Mouse (Mus musculus) intestine, postnatal 0 days (tissue): ENCODE measurements at regions not wholly inside any gene's neighbourhood (a gene's known extent, or its start where the extent isn't known, plus 50 kb on each side); places are given as distances from the start of the nearest gene placed in this dataset.
A peak's percentile ranks its signal among the peaks of the same experiment; 100 is the strongest.

Experiments used
- ATAC-seq: fragments of 200-750 bp; cut with Nextera tagmentation; 2 replicates; pipeline ENCODE4 v1.8.0; 2017; ENCODE audit warnings: mild to moderate bottlenecking, moderate TSS enrichment, moderate library complexity
- H3K27ac ChIP-seq: fragments of 300-500 bp; sonication (generic); 2 replicates; pipeline ENCODE4 v1.5.1; 2014; ENCODE audit warnings: mild to moderate bottlenecking, low read depth, low read length, moderate library complexity
- H3K27me3 ChIP-seq: fragments of 300-500 bp; sonication (generic); replicated peaks from 2 replicates; pipeline ENCODE4 v1.6.1; 2014; ENCODE audit warnings: low read length, mixed read lengths; ENCODE audit not compliant: control insufficient read depth, insufficient read depth
- H3K36me3 ChIP-seq: fragments of 300-500 bp; sonication (generic); 2 replicates; pipeline ENCODE4 v1.6.1; 2014; ENCODE audit warnings: mild to moderate bottlenecking, moderate library complexity; ENCODE audit not compliant: control insufficient read depth, insufficient read depth
- H3K4me1 ChIP-seq: fragments of 300-500 bp; sonication (generic); replicated peaks from 2 replicates; pipeline ENCODE4 v1.6.1; 2014; ENCODE audit warnings: antibody characterized with exemption, low read length, mixed read lengths; ENCODE audit not compliant: control insufficient read depth, insufficient read depth
- H3K4me2 ChIP-seq: fragments of 300-500 bp; sonication (generic); replicated peaks from 2 replicates; pipeline ENCODE4 v1.6.1; 2014; ENCODE audit warnings: low read depth, mild to moderate bottlenecking, moderate library complexity
- H3K4me3 ChIP-seq: fragments of 300-500 bp; sonication (generic); 2 replicates; pipeline ENCODE4 v1.5.1; 2014; ENCODE audit warnings: low read depth, low read length
- H3K9ac ChIP-seq: fragments of 300-500 bp; sonication (generic); 2 replicates; pipeline ENCODE4 v1.6.1; 2014; ENCODE audit warnings: mild to moderate bottlenecking, low read depth, low read length
- H3K9me3 ChIP-seq: fragments of 300-500 bp; sonication (generic); 2 replicates; pipeline ENCODE4 v1.6.1; 2016; ENCODE audit warnings: mixed run types; ENCODE audit not compliant: control insufficient read depth
- CTCF ChIP-seq: sonication (generic); IDR thresholded peaks from 2 replicates; pipeline ENCODE4 v1.5.1; 2016; ENCODE audit warnings: low read depth, mild to moderate bottlenecking, control low read depth, antibody characterized with exemption, moderate library complexity
- WGBS: fragments of 180-500 bp; shearing (Covaris S2); extraction: QIAGEN DNeasy Blood & Tissue Kit; methylation state at CpG from one replicate; pipeline ENCODE4 v1.1.7; 2014; 5-methylcytosine and 5-hydroxymethylcytosine counted together

- ATAC-seq: no peak
These were observed 79.4 kb upstream of the Egln3 start for GRCm38 (mm10) chr12:54283011-54283410.

GRCm38 (mm10) chr12:54282281-54282921 is 78.7 kb upstream of the Egln3 start:
- H3K27ac ChIP-seq: no peak overlapping the region
- H3K9ac ChIP-seq: no peak overlapping the region
- 66% methylated on average over 4 of the region's 4 CpGs for WGBS
- H3K36me3 ChIP-seq: no peaks in the 10 kb centered on the region
- no peaks in the 10 kb centered on the region for H3K9me3 ChIP-seq
- H3K4me1 ChIP-seq: no peaks in the 10 kb centered on the region
- no peak for TF ChIP-seq CTCF
- H3K4me3 ChIP-seq: no peak overlapping the region
- H3K27me3 ChIP-seq: no peaks in the 10 kb centered on the region
- no peak overlapping the region for H3K4me2 ChIP-seq
- ATAC-seq: no peak

More at GRCm38 (mm10) chr12:54283011-54283410, 79.4 kb upstream of the Egln3 start:
- Histone ChIP-seq H3K4me1 (0 out of 2 replicates have a peak, but pooled peaks cover 2% of the 10 kb centered on the region), H3K27ac (no peak overlapping the region), H3K4me3 (no peak overlapping the region), H3K4me2 (no peak overlapping the region), H3K9ac (no peak overlapping the region), H3K9me3 (no peaks in the 10 kb centered on the region), H3K36me3 (no peaks in the 10 kb centered on the region), H3K27me3 (no peaks in the 10 kb centered on the region)
- no peak for TF ChIP-seq CTCF
- 78% methylated on average over 1 of the region's 1 CpGs for WGBS

- no peak overlapping the region for H3K27ac ChIP-seq
- H3K4me2 ChIP-seq: no peak overlapping the region
- no peaks in the 10 kb centered on the region for H3K9me3 ChIP-seq
- H3K9ac ChIP-seq: no peak overlapping the region
- no peak overlapping the region for H3K4me3 ChIP-seq
- 59% methylated on average over 4 of the region's 4 CpGs for WGBS
- ATAC-seq: no peak
- H3K27me3 ChIP-seq: no peaks in the 10 kb centered on the region
- H3K36me3 ChIP-seq: no peaks in the 10 kb centered on the region
- no peaks in the 10 kb centered on the region for H3K4me1 ChIP-seq
- no peak for TF ChIP-seq CTCF
These were observed 76.8 kb upstream of the Egln3 start for GRCm38 (mm10) chr12:54280457-54280856.

GRCm38 (mm10) chr12:54280001-54280400 is 76.3 kb upstream of the Egln3 start:
- TF ChIP-seq CTCF: no peak

GRCm38 (mm10) chr12:54276978-54277537 is 73.4 kb upstream of the Egln3 start:
- WGBS: 51% methylated on average over 7 of the region's 7 CpGs
- ATAC-seq: peak; percentile 71
- TF ChIP-seq CTCF: no peak

More at GRCm38 (mm10) chr12:54280001-54280400, 76.3 kb upstream of the Egln3 start:
- no peak for ATAC-seq
- Histone ChIP-seq H3K4me1 (no peaks in the 10 kb centered on the region), H3K36me3 (no peaks in the 10 kb centered on the region), H3K4me2 (no peak overlapping the region), H3K9ac (no peak overlapping the region), H3K9me3 (no peaks in the 10 kb centered on the region), H3K27me3 (no peaks in the 10 kb centered on the region), H3K27ac (0 out of 2 replicates have a peak overlapping the region, but pooled peaks have one; percentile 15), H3K4me3 (no peak overlapping the region)
- WGBS: 55% methylated on average over 3 of the region's 3 CpGs

GRCm38 (mm10) chr12:54273506-54273905 is 69.8 kb upstream of the Egln3 start:
- Histone ChIP-seq H3K9ac (no peak overlapping the region), H3K36me3 (no peaks in the 10 kb centered on the region), H3K4me2 (no peak overlapping the region), H3K4me3 (no peak overlapping the region), H3K27me3 (no peaks in the 10 kb centered on the region), H3K4me1 (no peaks in the 10 kb centered on the region), H3K27ac (no peak overlapping the region), H3K9me3 (no peaks in the 10 kb centered on the region)
- WGBS: 78% methylated on average over 4 of the region's 4 CpGs
- TF ChIP-seq CTCF: no peak
- no peak for ATAC-seq

More at GRCm38 (mm10) chr12:54276978-54277537, 73.4 kb upstream of the Egln3 start:
- no peak overlapping the region for H3K9ac ChIP-seq
- H3K27ac ChIP-seq: no peak overlapping the region
- H3K4me3 ChIP-seq: no peak overlapping the region
- no peaks in the 10 kb centered on the region for H3K9me3 ChIP-seq
- H3K36me3 ChIP-seq: no peaks in the 10 kb centered on the region
- no peak overlapping the region for H3K4me2 ChIP-seq
- no peaks in the 10 kb centered on the region for H3K27me3 ChIP-seq
- no peaks in the 10 kb centered on the region for H3K4me1 ChIP-seq
